Mouse (Mus musculus): ENCODE results near the gene Cacna1c.

- TF ChIP-seq CTCF (IDR thresholded peaks at IDR 0.05) (no peak), EP300 (IDR thresholded peaks at IDR 0.05) (no peak)
These were observed 196.0 kb downstream of the Cacna1c start for GRCm38 (mm10) chr6:119000255-119000654.

Data from lung, postnatal 0 days (tissue).